Mouse (Mus musculus): ENCODE measurements at regions not wholly inside any gene's neighbourhood (a gene's known extent, or its start where the extent isn't known, plus 50 kb on each side); places are given as distances from the start of the nearest gene placed in this dataset.

- 89% methylated on average over 1 of the region's 1 CpGs for WGBS
- DNase-seq (ENCODE audit: low spot score) (no peak), ATAC-seq (replicated peaks; ENCODE audit: insufficient number of reproducible peaks, low FRiP score, low TSS enrichment, low read depth) (no peak)
- no peaks in the 10 kb centered on the region for H3K4me1 ChIP-seq (ENCODE audit: control insufficient read depth, insufficient read depth, low read length)
- no peaks in the 10 kb centered on the region for H3K27me3 ChIP-seq (ENCODE audit: control insufficient read depth, insufficient read depth, low read length)
- H3K9me3 ChIP-seq (replicated peaks; ENCODE audit: control insufficient read depth, low read length): no peaks in the 10 kb centered on the region
- H3K27ac ChIP-seq (replicated peaks; ENCODE audit: low read depth, low read length): no peak overlapping the region
- H3K4me2 ChIP-seq (ENCODE audit: low read depth, low read length): no peak overlapping the region
- no peak overlapping the region for H3K4me3 ChIP-seq (ENCODE audit: low read depth, low read length)
- no peaks in the 10 kb centered on the region for H3K36me3 ChIP-seq (replicated peaks; ENCODE audit: control insufficient read depth, insufficient read depth, low read depth, low read length)
- no peak overlapping the region for H3K9ac ChIP-seq (replicated peaks; ENCODE audit: low read length)
Measured at GRCm38 (mm10) chr11:27833736-27834135, 505.9 kb downstream of the Gm6685 start.

- no peak overlapping the region for H3K4me2 ChIP-seq (ENCODE audit: low read depth, low read length)
- H3K36me3 ChIP-seq (replicated peaks; ENCODE audit: control insufficient read depth, insufficient read depth, low read depth, low read length): no peaks in the 10 kb centered on the region
- no peaks in the 10 kb centered on the region for H3K4me1 ChIP-seq (ENCODE audit: control insufficient read depth, insufficient read depth, low read length)
- DNase-seq (ENCODE audit: low spot score) (no peak), ATAC-seq (replicated peaks; ENCODE audit: insufficient number of reproducible peaks, low FRiP score, low TSS enrichment, low read depth) (no peak)
- no peak overlapping the region for H3K9ac ChIP-seq (replicated peaks; ENCODE audit: low read length)
- H3K9me3 ChIP-seq (replicated peaks; ENCODE audit: control insufficient read depth, low read length): no peaks in the 10 kb centered on the region
- WGBS: 84% methylated on average over 8 of the region's 8 CpGs
- H3K27ac ChIP-seq (replicated peaks; ENCODE audit: low read depth, low read length): no peak overlapping the region
- no peak overlapping the region for H3K4me3 ChIP-seq (ENCODE audit: low read depth, low read length)
- H3K27me3 ChIP-seq (ENCODE audit: control insufficient read depth, insufficient read depth, low read length): no peaks in the 10 kb centered on the region
Measured at GRCm38 (mm10) chr11:27799826-27800620, 539.6 kb downstream of the Gm6685 start.

- WGBS: 73% methylated on average over 9 of the region's 9 CpGs
- Histone ChIP-seq H3K9ac (replicated peaks; ENCODE audit: low read length) (no peak overlapping the region; the same call in 1 of the 2 replicates), H3K4me1 (ENCODE audit: control insufficient read depth, insufficient read depth, low read length) (no peaks in the 10 kb centered on the region), H3K36me3 (replicated peaks; ENCODE audit: control insufficient read depth, insufficient read depth, low read depth, low read length) (no peaks in the 10 kb centered on the region), H3K27ac (replicated peaks; ENCODE audit: low read depth, low read length) (no peak overlapping the region), H3K9me3 (replicated peaks; ENCODE audit: control insufficient read depth, low read length) (no peaks in the 10 kb centered on the region), H3K4me2 (ENCODE audit: low read depth, low read length) (no peak overlapping the region), H3K27me3 (ENCODE audit: control insufficient read depth, insufficient read depth, low read length) (no peaks in the 10 kb centered on the region), H3K4me3 (ENCODE audit: low read depth, low read length) (no peak overlapping the region)
- ATAC-seq (replicated peaks; ENCODE audit: insufficient number of reproducible peaks, low FRiP score, low TSS enrichment, low read depth): 0 out of 2 replicates have a peak, but pooled peaks have one; percentile 48
- no peak for DNase-seq (ENCODE audit: low spot score)
Measured at GRCm38 (mm10) chr11:27753913-27754218, 585.8 kb downstream of the Gm6685 start.

- H3K36me3 ChIP-seq (replicated peaks; ENCODE audit: control insufficient read depth, insufficient read depth, low read depth, low read length): no peaks in the 10 kb centered on the region
- 41% methylated on average over 11 of the region's 11 CpGs for WGBS
- H3K4me3 ChIP-seq (ENCODE audit: low read depth, low read length): no peak overlapping the region
- peak; percentile 72 for ATAC-seq (replicated peaks; ENCODE audit: insufficient number of reproducible peaks, low FRiP score, low TSS enrichment, low read depth)
- H3K9ac ChIP-seq (replicated peaks; ENCODE audit: low read length): no peak overlapping the region; the same call in 1 of the 2 replicates
- H3K4me1 ChIP-seq (ENCODE audit: control insufficient read depth, insufficient read depth, low read length): no peaks in the 10 kb centered on the region
- no peak overlapping the region for H3K4me2 ChIP-seq (ENCODE audit: low read depth, low read length)
- H3K27ac ChIP-seq (replicated peaks; ENCODE audit: low read depth, low read length): no peak overlapping the region
- H3K27me3 ChIP-seq (ENCODE audit: control insufficient read depth, insufficient read depth, low read length): no peaks in the 10 kb centered on the region
- peak; percentile 74 for DNase-seq (ENCODE audit: low spot score)
- no peaks in the 10 kb centered on the region for H3K9me3 ChIP-seq (replicated peaks; ENCODE audit: control insufficient read depth, low read length)
Measured at GRCm38 (mm10) chr11:27753212-27753912, 586.3 kb downstream of the Gm6685 start.

GRCm38 (mm10) chr11:27726109-27726508 lies 613.6 kb downstream of the Gm6685 start:
- no peak overlapping the region for H3K4me3 ChIP-seq (ENCODE audit: low read depth, low read length)
- 91% methylated on average over 2 of the region's 2 CpGs for WGBS
- H3K27ac ChIP-seq (replicated peaks; ENCODE audit: low read depth, low read length): no peak overlapping the region
- H3K36me3 ChIP-seq (replicated peaks; ENCODE audit: control insufficient read depth, insufficient read depth, low read depth, low read length): no peaks in the 10 kb centered on the region
- no peaks in the 10 kb centered on the region for H3K4me1 ChIP-seq (ENCODE audit: control insufficient read depth, insufficient read depth, low read length)
- no peak overlapping the region for H3K9ac ChIP-seq (replicated peaks; ENCODE audit: low read length)
- H3K27me3 ChIP-seq (ENCODE audit: control insufficient read depth, insufficient read depth, low read length): no peaks in the 10 kb centered on the region
- DNase-seq (ENCODE audit: low spot score) (no peak), ATAC-seq (replicated peaks; ENCODE audit: insufficient number of reproducible peaks, low FRiP score, low TSS enrichment, low read depth) (no peak)
- H3K9me3 ChIP-seq (replicated peaks; ENCODE audit: control insufficient read depth, low read length): no peaks in the 10 kb centered on the region
- H3K4me2 ChIP-seq (ENCODE audit: low read depth, low read length): no peak overlapping the region

- 69% methylated on average over 7 of the region's 7 CpGs for WGBS
- ATAC-seq (replicated peaks; ENCODE audit: insufficient number of reproducible peaks, low FRiP score, low TSS enrichment, low read depth): no peak
Measured at GRCm38 (mm10) chr11:27721346-27721745, 618.3 kb downstream of the Gm6685 start.

GRCm38 (mm10) chr11:27672436-27672835 lies 667.2 kb downstream of the Gm6685 start:
- no peaks in the 10 kb centered on the region for H3K36me3 ChIP-seq (replicated peaks; ENCODE audit: control insufficient read depth, insufficient read depth, low read depth, low read length)
- WGBS: 62% methylated on average over 1 of the region's 1 CpGs
- H3K9ac ChIP-seq (replicated peaks; ENCODE audit: low read length): no peak overlapping the region
- H3K27ac ChIP-seq (replicated peaks; ENCODE audit: low read depth, low read length): no peak overlapping the region
- ATAC-seq (replicated peaks; ENCODE audit: insufficient number of reproducible peaks, low FRiP score, low TSS enrichment, low read depth): no peak
- no peaks in the 10 kb centered on the region for H3K4me1 ChIP-seq (ENCODE audit: control insufficient read depth, insufficient read depth, low read length)
- H3K4me3 ChIP-seq (ENCODE audit: low read depth, low read length): no peak overlapping the region
- no peaks in the 10 kb centered on the region for H3K27me3 ChIP-seq (ENCODE audit: control insufficient read depth, insufficient read depth, low read length)
- H3K4me2 ChIP-seq (ENCODE audit: low read depth, low read length): no peak overlapping the region
- DNase-seq (ENCODE audit: low spot score): no peak
- no peaks in the 10 kb centered on the region for H3K9me3 ChIP-seq (replicated peaks; ENCODE audit: control insufficient read depth, low read length)

More at GRCm38 (mm10) chr11:27721346-27721745, 618.3 kb downstream of the Gm6685 start:
- Histone ChIP-seq H3K36me3 (replicated peaks; ENCODE audit: control insufficient read depth, insufficient read depth, low read depth, low read length) (no peaks in the 10 kb centered on the region), H3K4me1 (ENCODE audit: control insufficient read depth, insufficient read depth, low read length) (no peaks in the 10 kb centered on the region), H3K27ac (replicated peaks; ENCODE audit: low read depth, low read length) (no peak overlapping the region), H3K9me3 (replicated peaks; ENCODE audit: control insufficient read depth, low read length) (no peaks in the 10 kb centered on the region), H3K9ac (replicated peaks; ENCODE audit: low read length) (no peak overlapping the region), H3K4me3 (ENCODE audit: low read depth, low read length) (no peak overlapping the region), H3K27me3 (ENCODE audit: control insufficient read depth, insufficient read depth, low read length) (no peaks in the 10 kb centered on the region), H3K4me2 (ENCODE audit: low read depth, low read length) (no peak overlapping the region)
- no peak for DNase-seq (ENCODE audit: low spot score)
